Mouse (Mus musculus) layer of hippocampus, postnatal 25 days (tissue): ENCODE data around the gene Casc1. TPM values are rescaled to one million over a fixed set of nuclear protein-coding genes. Genes with fewer than 3 reads are reported as not detected.

ENCODE experiments used
- DNase-seq, 2 experiments: peaks; one replicate each; pipeline ENCODE4 v3.0.0; 2022; ENCODE audit warnings: mixed read lengths in 2 of 2, low spot score in 1 of 2; ENCODE audit errors: extremely low spot score in 1 of 2
- total RNA-seq, 2 experiments: library from RNA; stranded (reverse); gene quantifications; 2 replicates each; pipeline ENCODE4 v1.2.3; 2021

Casc1 gene
- total RNA-seq, 2 experiments from 2014 or later: 0.91 to 1.1 TPM

- no peak for DNase-seq
Measured at GRCm38 (mm10) chr6:145205142-145205541, 5.7 kb downstream of the Casc1 start.

- no peak for DNase-seq
Measured at GRCm38 (mm10) chr6:145204440-145204839, 6.4 kb downstream of the Casc1 start.

- DNase-seq: no peak
Measured at GRCm38 (mm10) chr6:145202432-145203125, 8.2 kb downstream of the Casc1 start.

GRCm38 (mm10) chr6:145197949-145198686 lies 12.7 kb downstream of the Casc1 start:
- no peak for DNase-seq

- no peak for DNase-seq
Measured at GRCm38 (mm10) chr6:145193446-145193845, 17.4 kb downstream of the Casc1 start.

- no peak for DNase-seq
Measured at GRCm38 (mm10) chr6:145193038-145193437, 17.8 kb downstream of the Casc1 start.

- DNase-seq: peak; percentile 20 to 25
Measured at GRCm38 (mm10) chr6:145187093-145188088, 23.4 kb downstream of the Casc1 start.

- no peak for DNase-seq
Measured at GRCm38 (mm10) chr6:145186096-145186495, 24.7 kb downstream of the Casc1 start.

- no peak for DNase-seq
Measured at GRCm38 (mm10) chr6:145182044-145182443, 28.8 kb downstream of the Casc1 start.

- peak in 1 of 2 experiments; percentile 62 for DNase-seq
Measured at GRCm38 (mm10) chr6:145179665-145180064, 31.1 kb downstream of the Casc1 start.

- no peak for DNase-seq
Measured at GRCm38 (mm10) chr6:145176474-145176873, 34.3 kb downstream of the Casc1 start.

- DNase-seq: no peak
Measured at GRCm38 (mm10) chr6:145175571-145175981, 35.2 kb downstream of the Casc1 start.

GRCm38 (mm10) chr6:145173781-145174191 lies 37.0 kb downstream of the Casc1 start:
- DNase-seq: peak in 1 of 2 experiments; percentile 49

GRCm38 (mm10) chr6:145171892-145172606 lies 38.8 kb downstream of the Casc1 start:
- no peak for DNase-seq

GRCm38 (mm10) chr6:145160581-145160980 lies 50.2 kb downstream of the Casc1 start:
- DNase-seq: no peak

- DNase-seq: no peak
Measured at GRCm38 (mm10) chr6:145158619-145159018, 52.2 kb downstream of the Casc1 start.

GRCm38 (mm10) chr6:145149054-145149453 lies 61.8 kb downstream of the Casc1 start:
- no peak for DNase-seq

GRCm38 (mm10) chr6:145147716-145148115 lies 63.1 kb downstream of the Casc1 start:
- DNase-seq: no peak

- no peak for DNase-seq
Measured at GRCm38 (mm10) chr6:145145173-145145572, 65.6 kb downstream of the Casc1 start.

- DNase-seq: no peak
Measured at GRCm38 (mm10) chr6:145141827-145142226, 69.0 kb downstream of the Casc1 start.
